Mouse (Mus musculus): ENCODE data around the gene Clcf1. TPM values are rescaled to one million over a fixed set of nuclear protein-coding genes. Genes with fewer than 3 reads are reported as not detected.
A peak's percentile ranks its signal among the peaks of the same experiment; 100 is the strongest.

Clcf1 gene
- polyA plus RNA-seq, 1 experiment from 2014 or later: 0.69 TPM

DNA sequence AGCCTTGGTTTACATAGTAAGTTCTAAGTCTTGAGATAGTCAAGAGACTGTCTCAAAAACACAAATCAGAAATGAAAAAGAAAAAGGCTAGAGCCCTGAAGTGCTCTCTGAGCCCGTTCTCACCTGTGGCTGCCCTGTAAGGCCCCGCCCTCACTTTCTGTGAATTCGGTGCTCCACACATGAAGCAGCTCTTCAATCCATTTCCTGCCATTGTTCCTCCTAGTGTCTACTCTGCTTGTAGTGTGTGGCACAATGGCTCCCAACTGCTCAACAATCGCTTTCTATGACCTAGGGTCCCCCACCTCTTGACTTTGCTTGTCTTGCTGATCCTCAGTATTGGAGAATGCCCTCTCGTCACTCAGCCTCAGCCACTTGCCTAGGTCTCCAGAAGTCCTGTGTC is 13.4 kb downstream of the Clcf1 start:
- Histone ChIP-seq H3K27me3 (0 out of 2 replicates have a peak, but pooled peaks cover 9% of the 10 kb centered on the region), H3K9ac (no peak overlapping the region), H3K4me1 (replicated peaks) (peaks cover 12% of the 10 kb centered on the region), H3K4me2 (no peak overlapping the region), H3K9me3 (no peaks in the 10 kb centered on the region), H3K27ac (replicated peaks) (no peak overlapping the region), H3K36me3 (no peaks in the 10 kb centered on the region), H3K4me3 (no peak overlapping the region)
- no peak for ATAC-seq (ENCODE audit: low FRiP score, low read depth)
- 67% methylated on average over 5 of the region's 5 CpGs for WGBS

DNA sequence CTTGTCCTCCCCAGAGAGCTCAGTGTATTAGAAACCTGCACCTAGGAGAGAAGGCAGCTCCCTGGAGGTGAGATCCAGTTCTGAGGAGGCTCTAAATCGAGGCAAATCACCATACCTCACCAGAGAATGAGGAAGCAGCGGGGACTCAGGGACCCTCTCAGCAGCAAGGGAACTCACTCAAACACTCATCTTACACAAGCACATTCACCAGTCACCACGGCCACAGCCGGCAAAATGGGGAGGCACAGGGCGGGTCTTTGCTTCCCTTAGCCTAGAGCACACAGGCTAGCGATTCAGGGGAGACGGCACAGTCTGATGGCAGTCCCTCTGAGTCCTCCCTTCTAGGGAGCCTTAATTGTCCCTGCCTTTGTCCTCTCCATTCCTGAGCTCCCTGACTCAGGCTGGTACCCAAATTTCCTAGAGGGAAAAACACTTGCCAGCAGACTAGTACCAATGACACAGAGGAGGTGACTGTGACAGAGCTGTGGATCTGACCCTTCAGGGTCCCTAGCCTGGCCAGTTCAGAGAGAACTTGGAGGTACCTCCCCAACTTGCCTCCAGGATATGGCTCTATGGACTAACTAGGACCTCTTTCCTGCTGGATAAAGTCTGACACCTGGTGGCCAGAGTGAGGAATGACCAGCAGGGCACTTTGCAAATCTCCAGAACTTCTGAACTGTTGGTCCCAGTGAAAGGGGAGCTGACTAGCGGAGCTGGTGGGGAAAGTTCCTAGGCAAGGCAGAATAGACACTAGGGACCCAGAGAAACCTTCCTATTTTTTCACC is 14.0 kb downstream of the Clcf1 start:
- no peak for ATAC-seq (ENCODE audit: low FRiP score, low read depth)
- H3K9me3 ChIP-seq: no peaks in the 10 kb centered on the region

GRCm38 (mm10) chr19:4228891-4229290 is 14.9 kb downstream of the Clcf1 start:
- no peaks in the 10 kb centered on the region for H3K36me3 ChIP-seq
- 0 out of 2 replicates have a peak, but pooled peaks cover 9% of the 10 kb centered on the region for H3K27me3 ChIP-seq
- no peak overlapping the region for H3K27ac ChIP-seq (replicated peaks)
- no peaks in the 10 kb centered on the region for H3K9me3 ChIP-seq
- WGBS: 76% methylated on average over 4 of the region's 4 CpGs
- H3K4me1 ChIP-seq (replicated peaks): peaks cover 14% of the 10 kb centered on the region
- no peak for ATAC-seq (ENCODE audit: low FRiP score, low read depth)
- H3K4me3 ChIP-seq: no peak overlapping the region
- no peak overlapping the region for H3K4me2 ChIP-seq
- H3K9ac ChIP-seq: no peak overlapping the region

More for the DNA sequence above, 14.0 kb downstream of the Clcf1 start:
- H3K27me3 ChIP-seq: 0 out of 2 replicates have a peak, but pooled peaks cover 9% of the 10 kb centered on the region
- no peak overlapping the region for H3K4me2 ChIP-seq
- no peak overlapping the region for H3K4me3 ChIP-seq
- H3K36me3 ChIP-seq: no peaks in the 10 kb centered on the region
- H3K27ac ChIP-seq (replicated peaks): no peak overlapping the region
- WGBS: 22% methylated on average over 8 of the region's 8 CpGs
- H3K4me1 ChIP-seq (replicated peaks): peaks cover 14% of the 10 kb centered on the region
- H3K9ac ChIP-seq: no peak overlapping the region

DNA sequence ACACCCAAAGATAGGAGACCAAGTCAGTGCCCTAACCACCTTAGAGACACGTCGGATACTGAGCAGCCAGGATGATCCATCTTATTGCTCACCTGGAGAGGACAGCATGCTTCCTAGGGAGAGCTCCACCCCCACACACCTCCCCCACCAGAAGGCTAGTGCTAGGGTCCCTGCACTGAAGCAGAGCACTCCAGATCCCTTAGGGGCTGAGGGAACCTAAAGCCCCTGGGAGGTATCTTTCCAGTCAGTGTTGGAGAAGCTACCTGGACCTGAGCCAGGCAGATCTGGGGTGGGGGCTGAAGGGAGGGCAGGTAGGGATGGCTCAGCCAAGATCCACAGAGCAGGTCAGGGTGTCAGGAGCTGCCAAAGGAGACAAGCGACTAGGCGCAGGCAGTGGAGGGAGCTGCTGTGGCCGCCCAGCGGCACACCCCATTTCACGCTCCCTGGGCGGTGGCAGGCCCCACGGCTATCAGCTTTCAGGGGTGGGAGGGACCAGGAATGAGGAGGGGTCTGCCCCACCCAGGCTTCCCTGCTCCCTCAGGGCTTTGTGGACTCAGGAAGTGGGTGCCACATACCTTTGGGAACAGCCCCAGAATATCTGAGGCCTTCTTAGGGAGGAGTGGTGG is 15.5 kb downstream of the Clcf1 start:
- peaks cover 14% of the 10 kb centered on the region for H3K4me1 ChIP-seq (replicated peaks)
- H3K9me3 ChIP-seq: no peaks in the 10 kb centered on the region
- H3K4me2 ChIP-seq: no peak overlapping the region
- no peak for ATAC-seq (ENCODE audit: low FRiP score, low read depth)
- 0 out of 2 replicates have a peak, but pooled peaks cover 9% of the 10 kb centered on the region for H3K27me3 ChIP-seq
- no peak overlapping the region for H3K4me3 ChIP-seq
- WGBS: 51% methylated on average over 7 of the region's 9 CpGs
- H3K27ac ChIP-seq (replicated peaks): no peak overlapping the region
- H3K36me3 ChIP-seq: no peaks in the 10 kb centered on the region
- H3K9ac ChIP-seq: no peak overlapping the region

GRCm38 (mm10) chr19:4230415-4230814 is 16.4 kb downstream of the Clcf1 start:
- WGBS: 73% methylated on average over 8 of the region's 8 CpGs
- ATAC-seq (ENCODE audit: low FRiP score, low read depth): no peak
- no peaks in the 10 kb centered on the region for H3K9me3 ChIP-seq
- H3K27me3 ChIP-seq: 0 out of 2 replicates have a peak, but pooled peaks cover 9% of the 10 kb centered on the region
- H3K4me1 ChIP-seq (replicated peaks): peaks cover 14% of the 10 kb centered on the region
- no peak overlapping the region for H3K4me2 ChIP-seq
- no peaks in the 10 kb centered on the region for H3K36me3 ChIP-seq
- no peak overlapping the region for H3K9ac ChIP-seq
- no peak overlapping the region for H3K4me3 ChIP-seq
- H3K27ac ChIP-seq (replicated peaks): no peak overlapping the region

GRCm38 (mm10) chr19:4231253-4232185 is 17.5 kb downstream of the Clcf1 start, which contains the start of gene Pold4:
Pold4 (plus strand) TSS chr19:4231899.
- peak within 1 kb of the TSS; percentile 62 for H3K9ac ChIP-seq
- H3K4me1 ChIP-seq (replicated peaks): peaks cover 14% of the 10 kb centered on the region
- H3K27ac ChIP-seq (replicated peaks): peak within 1 kb of the TSS; percentile 88
- 9% methylated on average over 26 of the region's 26 CpGs for WGBS
- peak; percentile 94 for ATAC-seq (ENCODE audit: low FRiP score, low read depth)
- peak within 1 kb of the TSS; percentile 64 for H3K4me3 ChIP-seq
- no peaks in the 10 kb centered on the region for H3K9me3 ChIP-seq
- peak within 1 kb of the TSS; percentile 87 for H3K4me2 ChIP-seq
- H3K27me3 ChIP-seq: 0 out of 2 replicates have a peak, but pooled peaks cover 9% of the 10 kb centered on the region
- no peaks in the 10 kb centered on the region for H3K36me3 ChIP-seq

GRCm38 (mm10) chr19:4232186-4232572 is 18.1 kb downstream of the Clcf1 start:
- Histone ChIP-seq H3K4me3 (peak overlapping the region; percentile 64), H3K4me1 (replicated peaks) (peaks cover 14% of the 10 kb centered on the region), H3K4me2 (peak overlapping the region; percentile 87), H3K9me3 (no peaks in the 10 kb centered on the region), H3K27ac (replicated peaks) (peak overlapping the region; percentile 88), H3K9ac (peak overlapping the region; percentile 62), H3K27me3 (0 out of 2 replicates have a peak, but pooled peaks cover 9% of the 10 kb centered on the region), H3K36me3 (no peaks in the 10 kb centered on the region)
- ATAC-seq (ENCODE audit: low FRiP score, low read depth): no peak
- 15% methylated on average over 2 of the region's 2 CpGs for WGBS

DNA sequence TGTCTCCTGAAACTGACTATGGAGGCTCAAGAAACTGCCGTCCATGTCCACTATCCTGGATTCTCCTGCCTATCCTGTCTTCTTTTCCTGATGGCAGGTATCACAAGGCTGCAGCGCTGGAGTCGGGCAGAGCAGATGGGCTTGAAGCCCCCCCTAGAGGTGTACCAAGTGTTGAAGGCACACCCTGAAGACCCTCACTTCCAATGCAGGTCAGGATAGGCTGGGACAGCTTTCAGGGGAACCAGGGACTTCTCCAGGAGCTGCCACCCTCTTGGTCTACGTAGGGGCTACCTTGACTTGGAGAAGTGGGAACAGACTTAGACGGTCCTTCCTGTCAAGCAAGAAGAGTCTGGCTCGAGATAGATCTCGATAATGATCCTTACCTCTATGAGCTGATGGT is 18.6 kb downstream of the Clcf1 start:
- H3K36me3 ChIP-seq: no peaks in the 10 kb centered on the region
- peak overlapping the region; percentile 62 for H3K9ac ChIP-seq
- no peaks in the 10 kb centered on the region for H3K9me3 ChIP-seq
- ATAC-seq (ENCODE audit: low FRiP score, low read depth): no peak
- 0 out of 2 replicates have a peak, but pooled peaks cover 7% of the 10 kb centered on the region for H3K27me3 ChIP-seq
- H3K4me3 ChIP-seq: no peak overlapping the region
- H3K27ac ChIP-seq (replicated peaks): no peak overlapping the region; the same call in 1 of the 2 replicates
- peak overlapping the region; percentile 87 for H3K4me2 ChIP-seq
- H3K4me1 ChIP-seq (replicated peaks): peaks cover 14% of the 10 kb centered on the region
- 80% methylated on average over 7 of the region's 7 CpGs for WGBS

DNA sequence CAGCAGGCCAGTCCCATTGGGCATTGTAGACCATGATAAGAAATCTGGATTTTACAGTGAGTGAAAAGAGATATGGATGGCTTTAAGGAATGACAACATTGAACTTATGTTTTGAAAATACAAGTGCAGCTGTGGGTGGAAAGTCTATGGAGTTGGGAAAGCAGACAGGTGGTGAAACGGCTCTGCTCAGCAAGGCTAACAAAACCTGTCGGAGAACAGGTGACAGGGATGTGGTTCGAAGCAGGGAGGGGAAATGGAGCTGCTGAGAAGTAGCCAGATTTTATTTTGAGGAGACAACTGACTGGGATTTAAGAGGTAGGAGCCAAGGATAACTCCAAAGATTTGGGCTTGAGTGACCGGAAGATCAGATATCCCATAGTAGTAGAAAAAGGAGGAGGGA is 20.5 kb downstream of the Clcf1 start:
- H3K36me3 ChIP-seq: no peaks in the 10 kb centered on the region
- H3K4me1 ChIP-seq (replicated peaks): peaks cover 14% of the 10 kb centered on the region
- ATAC-seq (ENCODE audit: low FRiP score, low read depth): no peak
- H3K27me3 ChIP-seq: 0 out of 2 replicates have a peak, but pooled peaks cover 2% of the 10 kb centered on the region
- no peak overlapping the region for H3K4me2 ChIP-seq
- no peak overlapping the region for H3K4me3 ChIP-seq
- no peak overlapping the region for H3K9ac ChIP-seq
- H3K27ac ChIP-seq (replicated peaks): no peak overlapping the region
- no peaks in the 10 kb centered on the region for H3K9me3 ChIP-seq
- 85% methylated on average over 4 of the region's 4 CpGs for WGBS

DNA sequence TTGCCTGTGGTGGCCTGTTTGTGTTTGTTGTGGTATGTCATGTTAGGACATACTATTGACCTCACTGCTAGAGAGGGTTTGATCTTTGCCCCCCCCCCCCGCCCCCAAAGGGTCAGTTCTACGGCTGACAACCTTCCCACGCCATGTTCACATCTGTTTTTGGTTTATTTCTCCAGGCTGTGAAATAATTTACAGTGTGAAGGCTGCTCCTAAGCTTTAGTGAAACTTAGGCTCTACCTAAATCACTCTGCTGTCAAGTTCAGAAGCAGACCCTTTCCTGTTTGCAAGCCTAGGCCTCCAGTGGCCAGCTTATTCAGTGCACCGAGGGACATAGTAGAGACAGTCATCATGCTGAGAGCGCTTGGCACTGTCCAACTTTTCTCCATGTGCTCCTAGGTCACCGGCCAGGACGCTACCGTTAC is 26.2 kb downstream of the Clcf1 start:
- H3K4me3 ChIP-seq: no peak overlapping the region
- WGBS: 78% methylated on average over 8 of the region's 8 CpGs
- H3K9me3 ChIP-seq: no peaks in the 10 kb centered on the region
- no peaks in the 10 kb centered on the region for H3K27me3 ChIP-seq
- H3K36me3 ChIP-seq: no peaks in the 10 kb centered on the region
- H3K27ac ChIP-seq (replicated peaks): no peak overlapping the region
- no peak for ATAC-seq (ENCODE audit: low FRiP score, low read depth)
- H3K4me2 ChIP-seq: no peak overlapping the region
- H3K9ac ChIP-seq: no peak overlapping the region
- no peaks in the 10 kb centered on the region for H3K4me1 ChIP-seq (replicated peaks)

GRCm38 (mm10) chr19:4242416-4242815 is 28.4 kb downstream of the Clcf1 start:
- 62% methylated on average over 3 of the region's 3 CpGs for WGBS
- Histone ChIP-seq H3K9me3 (no peaks in the 10 kb centered on the region), H3K36me3 (no peaks in the 10 kb centered on the region), H3K4me3 (no peak overlapping the region), H3K27me3 (no peaks in the 10 kb centered on the region), H3K4me2 (no peak overlapping the region), H3K27ac (replicated peaks) (no peak overlapping the region), H3K9ac (no peak overlapping the region), H3K4me1 (replicated peaks) (no peaks in the 10 kb centered on the region)
- no peak for ATAC-seq (ENCODE audit: low FRiP score, low read depth)

Measured in hindbrain, embryonic 15.5 days (tissue).